Mouse (Mus musculus): ENCODE data around the gene Trpv6. TPM values are rescaled to one million over a fixed set of nuclear protein-coding genes. Genes with fewer than 3 reads are reported as not detected.

Trpv6 gene
- polyA plus RNA-seq, 2 experiments: 0.74 to 1.2 TPM

DNA sequence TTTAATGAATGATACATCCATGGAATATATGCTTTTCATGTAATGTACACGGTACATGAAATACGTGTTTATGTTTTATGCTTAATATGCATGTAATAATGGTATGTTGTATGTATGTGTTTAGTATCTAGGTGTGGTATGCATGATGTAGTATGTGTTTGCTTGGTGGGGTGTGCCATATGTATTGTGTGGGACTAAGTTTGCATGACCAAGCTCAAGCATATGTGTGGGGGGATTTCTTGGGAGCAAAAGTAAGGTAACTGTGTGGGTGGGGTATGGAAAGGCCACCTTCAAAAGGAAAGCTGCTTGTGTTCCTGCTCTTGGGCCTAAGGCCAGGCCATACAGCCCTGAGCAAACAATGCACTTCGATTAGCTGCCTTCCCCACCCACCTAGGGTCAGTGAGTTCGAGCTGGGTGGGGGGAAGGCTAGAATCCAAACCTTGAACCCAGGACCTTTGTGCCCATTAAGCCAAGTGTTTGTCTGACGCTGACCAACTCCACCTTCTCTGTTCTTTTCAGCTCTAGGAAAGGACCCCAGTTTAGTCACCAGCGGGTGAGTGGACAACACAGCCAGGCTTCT, 1.8 kb upstream of the Trpv6 start:
- WGBS: 75% methylated on average over 6 of the region's 6 CpGs
- TF ChIP-seq POLR2A (IDR thresholded peaks at IDR 0.05; ENCODE audit: borderline replicate concordance, extremely low read depth, insufficient read depth, insufficient read length): no peak
- H3K27me3 ChIP-seq (ENCODE audit: control insufficient read depth, insufficient read depth, low read length): no peaks in the 10 kb centered on the region
- no peak overlapping the region for H3K9ac ChIP-seq (ENCODE audit: low read depth, low read length, severe bottlenecking)
- no peak overlapping the region for H3K27ac ChIP-seq (replicated peaks; ENCODE audit: low read depth, low read length)
- ATAC-seq (ENCODE audit: low FRiP score, low read depth) (no peak), DNase-seq (ENCODE audit: low spot score) (no peak)
- no peaks in the 10 kb centered on the region for H3K4me1 ChIP-seq (ENCODE audit: control insufficient read depth, insufficient read depth, low read length)
- no peak overlapping the region for H3K4me2 ChIP-seq (replicated peaks; ENCODE audit: low read depth, low read length, severe bottlenecking)
- no peak overlapping the region for H3K4me3 ChIP-seq (replicated peaks; ENCODE audit: low read length)
- H3K36me3 ChIP-seq (ENCODE audit: control insufficient read depth, insufficient read depth, low read length): no peaks in the 10 kb centered on the region
- no peaks in the 10 kb centered on the region for H3K9me3 ChIP-seq (ENCODE audit: control insufficient read depth, low read length)

DNA sequence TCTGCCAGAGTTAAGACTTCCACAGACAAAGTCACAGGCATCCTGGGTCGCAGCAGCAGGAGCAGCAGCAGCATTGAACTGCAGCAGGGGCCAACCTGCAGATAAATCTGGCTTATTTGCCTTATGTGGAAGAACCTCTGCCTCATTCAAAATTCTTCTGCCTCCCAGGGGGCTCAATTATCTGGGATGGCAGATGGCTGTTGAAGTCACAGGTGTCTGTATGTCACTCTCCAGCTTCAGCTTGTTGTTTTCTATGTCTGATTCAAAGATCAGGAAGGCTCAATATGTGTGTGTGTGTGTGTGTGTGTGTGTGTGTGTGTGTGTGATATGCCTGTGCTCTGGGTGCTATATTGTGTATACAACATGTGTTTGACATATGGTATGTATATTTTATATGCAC, 1.2 kb upstream of the Trpv6 start:
- TF ChIP-seq POLR2A (IDR thresholded peaks at IDR 0.05; ENCODE audit: borderline replicate concordance, extremely low read depth, insufficient read depth, insufficient read length): no peak

GRCm38 (mm10) chr6:41635211-41635610, 994 bp downstream of the Trpv6 start:
- WGBS: 76% methylated on average over 1 of the region's 1 CpGs
- ATAC-seq (ENCODE audit: low FRiP score, low read depth): no peak
- H3K9ac ChIP-seq (ENCODE audit: low read depth, low read length, severe bottlenecking): no peak overlapping the region

More for the DNA sequence above, 1.2 kb upstream of the Trpv6 start:
- H3K9me3 ChIP-seq (ENCODE audit: control insufficient read depth, low read length): no peaks in the 10 kb centered on the region
- DNase-seq (ENCODE audit: low spot score) (no peak), ATAC-seq (ENCODE audit: low FRiP score, low read depth) (no peak)
- H3K4me1 ChIP-seq (ENCODE audit: control insufficient read depth, insufficient read depth, low read length): no peaks in the 10 kb centered on the region
- no peak overlapping the region for H3K4me2 ChIP-seq (replicated peaks; ENCODE audit: low read depth, low read length, severe bottlenecking)
- no peak overlapping the region for H3K4me3 ChIP-seq (replicated peaks; ENCODE audit: low read length)
- H3K27me3 ChIP-seq (ENCODE audit: control insufficient read depth, insufficient read depth, low read length): no peaks in the 10 kb centered on the region
- 21% methylated on average over 1 of the region's 1 CpGs for WGBS
- no peak overlapping the region for H3K9ac ChIP-seq (ENCODE audit: low read depth, low read length, severe bottlenecking)
- H3K27ac ChIP-seq (replicated peaks; ENCODE audit: low read depth, low read length): no peak overlapping the region
- H3K36me3 ChIP-seq (ENCODE audit: control insufficient read depth, insufficient read depth, low read length): no peaks in the 10 kb centered on the region

GRCm38 (mm10) chr6:41631549-41631948, 4.7 kb downstream of the Trpv6 start:
- H3K27ac ChIP-seq (replicated peaks; ENCODE audit: low read depth, low read length): no peak overlapping the region
- no peaks in the 10 kb centered on the region for H3K4me1 ChIP-seq (ENCODE audit: control insufficient read depth, insufficient read depth, low read length)
- DNase-seq (ENCODE audit: low spot score) (no peak), ATAC-seq (ENCODE audit: low FRiP score, low read depth) (no peak)
- H3K27me3 ChIP-seq (ENCODE audit: control insufficient read depth, insufficient read depth, low read length): no peaks in the 10 kb centered on the region
- no peaks in the 10 kb centered on the region for H3K9me3 ChIP-seq (ENCODE audit: control insufficient read depth, low read length)
- no peak for TF ChIP-seq POLR2A (IDR thresholded peaks at IDR 0.05; ENCODE audit: borderline replicate concordance, extremely low read depth, insufficient read depth, insufficient read length)
- no peak overlapping the region for H3K4me2 ChIP-seq (replicated peaks; ENCODE audit: low read depth, low read length, severe bottlenecking)
- WGBS: 83% methylated on average over 4 of the region's 4 CpGs
- no peak overlapping the region for H3K9ac ChIP-seq (ENCODE audit: low read depth, low read length, severe bottlenecking)
- H3K4me3 ChIP-seq (replicated peaks; ENCODE audit: low read length): no peak overlapping the region
- no peaks in the 10 kb centered on the region for H3K36me3 ChIP-seq (ENCODE audit: control insufficient read depth, insufficient read depth, low read length)

More at GRCm38 (mm10) chr6:41635211-41635610, 994 bp downstream of the Trpv6 start:
- Histone ChIP-seq H3K4me1 (ENCODE audit: control insufficient read depth, insufficient read depth, low read length) (no peaks in the 10 kb centered on the region), H3K27me3 (ENCODE audit: control insufficient read depth, insufficient read depth, low read length) (no peaks in the 10 kb centered on the region), H3K27ac (replicated peaks; ENCODE audit: low read depth, low read length) (no peak overlapping the region), H3K9me3 (ENCODE audit: control insufficient read depth, low read length) (no peaks in the 10 kb centered on the region), H3K4me2 (replicated peaks; ENCODE audit: low read depth, low read length, severe bottlenecking) (no peak overlapping the region), H3K36me3 (ENCODE audit: control insufficient read depth, insufficient read depth, low read length) (no peaks in the 10 kb centered on the region), H3K4me3 (replicated peaks; ENCODE audit: low read length) (no peak overlapping the region)
- no peak for TF ChIP-seq POLR2A (IDR thresholded peaks at IDR 0.05; ENCODE audit: borderline replicate concordance, extremely low read depth, insufficient read depth, insufficient read length)
- DNase-seq (ENCODE audit: low spot score): no peak

DNA sequence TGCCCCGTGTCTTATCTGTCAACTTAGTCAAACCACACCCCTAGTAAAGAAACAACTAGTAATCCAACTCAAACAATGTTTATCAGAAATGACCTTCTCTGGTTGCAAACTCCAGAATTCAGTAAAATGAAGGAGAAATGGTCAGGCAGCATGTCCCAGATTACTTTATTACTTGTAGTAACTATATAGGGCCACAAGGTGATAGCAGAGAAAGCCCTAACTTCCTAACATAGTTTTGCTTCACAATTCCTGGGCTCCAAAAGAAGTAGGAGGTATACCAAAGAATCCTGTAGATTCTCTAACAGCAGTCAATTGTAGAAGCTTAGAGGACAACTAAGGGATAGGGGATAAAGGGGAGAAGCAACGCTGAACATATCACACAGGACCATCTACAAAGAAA, 5.4 kb downstream of the Trpv6 start:
- DNase-seq (ENCODE audit: low spot score): no peak
- H3K4me3 ChIP-seq (replicated peaks; ENCODE audit: low read length): no peak overlapping the region
- ATAC-seq (ENCODE audit: low FRiP score, low read depth): no peak
- WGBS: 70% methylated on average over 2 of the region's 2 CpGs
- H3K4me1 ChIP-seq (ENCODE audit: control insufficient read depth, insufficient read depth, low read length): no peaks in the 10 kb centered on the region
- no peak overlapping the region for H3K4me2 ChIP-seq (replicated peaks; ENCODE audit: low read depth, low read length, severe bottlenecking)
- no peak for TF ChIP-seq POLR2A (IDR thresholded peaks at IDR 0.05; ENCODE audit: borderline replicate concordance, extremely low read depth, insufficient read depth, insufficient read length)
- H3K27me3 ChIP-seq (ENCODE audit: control insufficient read depth, insufficient read depth, low read length): no peaks in the 10 kb centered on the region
- H3K9me3 ChIP-seq (ENCODE audit: control insufficient read depth, low read length): no peaks in the 10 kb centered on the region
- H3K36me3 ChIP-seq (ENCODE audit: control insufficient read depth, insufficient read depth, low read length): no peaks in the 10 kb centered on the region
- H3K9ac ChIP-seq (ENCODE audit: low read depth, low read length, severe bottlenecking): no peak overlapping the region
- H3K27ac ChIP-seq (replicated peaks; ENCODE audit: low read depth, low read length): no peak overlapping the region

- Histone ChIP-seq H3K9me3 (ENCODE audit: control insufficient read depth, low read length) (no peaks in the 10 kb centered on the region), H3K27ac (replicated peaks; ENCODE audit: low read depth, low read length) (no peak overlapping the region), H3K9ac (ENCODE audit: low read depth, low read length, severe bottlenecking) (no peak overlapping the region), H3K4me3 (replicated peaks; ENCODE audit: low read length) (no peak overlapping the region), H3K36me3 (ENCODE audit: control insufficient read depth, insufficient read depth, low read length) (no peaks in the 10 kb centered on the region), H3K4me2 (replicated peaks; ENCODE audit: low read depth, low read length, severe bottlenecking) (no peak overlapping the region), H3K4me1 (ENCODE audit: control insufficient read depth, insufficient read depth, low read length) (no peaks in the 10 kb centered on the region), H3K27me3 (ENCODE audit: control insufficient read depth, insufficient read depth, low read length) (no peaks in the 10 kb centered on the region)
- WGBS: 76% methylated on average over 1 of the region's 1 CpGs
- no peak for TF ChIP-seq POLR2A (IDR thresholded peaks at IDR 0.05; ENCODE audit: borderline replicate concordance, extremely low read depth, insufficient read depth, insufficient read length)
- ATAC-seq (ENCODE audit: low FRiP score, low read depth) (no peak), DNase-seq (ENCODE audit: low spot score) (no peak)
Observed at GRCm38 (mm10) chr6:41628180-41628579, 8.0 kb downstream of the Trpv6 start.

All from limb, embryonic 14.5 days (tissue).